Mouse (Mus musculus): Measurements from ENCODE around the gene Tapbp.

DNA sequence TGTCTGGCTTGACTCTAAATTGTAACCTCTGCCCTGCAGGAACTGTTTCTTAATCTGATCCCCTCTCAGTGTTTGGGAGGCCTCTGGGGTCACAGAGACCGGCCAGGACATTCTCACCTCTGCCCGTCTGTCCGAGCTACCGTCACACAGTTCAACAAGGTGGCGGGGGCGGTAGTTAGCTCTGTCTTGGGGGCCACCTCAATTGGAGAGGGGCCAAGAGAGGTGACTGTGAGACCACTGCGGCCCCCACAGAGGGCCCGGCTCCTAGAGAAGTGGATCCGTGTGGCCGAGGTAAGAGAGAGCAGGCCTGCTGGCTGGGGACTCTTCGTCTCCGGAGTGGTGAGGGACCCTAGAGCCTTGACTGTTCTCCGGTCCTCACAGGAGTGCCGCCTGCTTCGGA, 17.3 kb downstream of the Tapbp start:
- TF ChIP-seq CTCF (conservative IDR thresholded peaks at IDR 0.05 in 1 of 2, IDR thresholded peaks at IDR 0.05 in 1 of 2; ENCODE audit: low read depth in 2 of 2, low read length in 2 of 2) (no peak), USF2 (conservative IDR thresholded peaks at IDR 0.05; ENCODE audit: low read depth, low read length) (no peak), JUND (conservative IDR thresholded peaks at IDR 0.05; ENCODE audit: low read depth, low read length) (no peak), TCF12 (IDR thresholded peaks at IDR 0.05; ENCODE audit: low read depth, low read length) (no peak), ZNF384 (IDR thresholded peaks at IDR 0.05; ENCODE audit: low read depth, low read length) (no peak), CHD2 (IDR thresholded peaks at IDR 0.05; ENCODE audit: low read length) (no peak), POLR2A (IDR thresholded peaks at IDR 0.05; ENCODE audit: low read depth, low read length) (no peak), MAZ (IDR thresholded peaks at IDR 0.05; ENCODE audit: low read depth, low read length) (no peak), ZMIZ1 (IDR thresholded peaks at IDR 0.05; ENCODE audit: low read depth, low read length) (no peak), SMC3 (IDR thresholded peaks at IDR 0.05; ENCODE audit: low read depth, low read length) (no peak)
